Mouse (Mus musculus): ENCODE data around the gene Scimp. TPM values are rescaled to one million over a fixed set of nuclear protein-coding genes. Genes with fewer than 3 reads are reported as not detected.
"Not testable (repeated sequence)": the region's sequence is repeated elsewhere in the genome, so short reads cannot be mapped to it uniquely, and the experiment has no call there.

Scimp gene
- total RNA-seq, 2 experiments from 2014 or later: 1.2 to 1.3 TPM

- no peak for DNase-seq
These were observed 41.6 kb downstream of the Scimp start for GRCm38 (mm10) chr11:70770804-70771203.

- DNase-seq: peak; percentile 72 to 76
These were observed 46.5 kb downstream of the Scimp start for GRCm38 (mm10) chr11:70765776-70766445.

GRCm38 (mm10) chr11:70763936-70764808 is 48.2 kb downstream of the Scimp start, which contains the start of gene Zfp3:
Gene Zfp3, plus strand, starts transcription at chr11:70764209.
- DNase-seq: peak; percentile 88 to 91

GRCm38 (mm10) chr11:70763582-70763935 is 48.8 kb downstream of the Scimp start:
- no peak for DNase-seq

GRCm38 (mm10) chr11:70762641-70763040 is 49.7 kb downstream of the Scimp start:
- no peak for DNase-seq

- not testable (repeated sequence) for DNase-seq
These were observed 51.9 kb downstream of the Scimp start for GRCm38 (mm10) chr11:70760446-70760845.

GRCm38 (mm10) chr11:70755645-70756044 is 56.7 kb downstream of the Scimp start:
- DNase-seq: peak; percentile 87 to 91

GRCm38 (mm10) chr11:70754958-70755357 is 57.4 kb downstream of the Scimp start:
- DNase-seq: no peak

GRCm38 (mm10) chr11:70754476-70754875 is 57.9 kb downstream of the Scimp start:
- DNase-seq: no peak

- no peak for DNase-seq
These were observed 59.2 kb downstream of the Scimp start for GRCm38 (mm10) chr11:70753146-70753545.

- DNase-seq: no peak
These were observed 59.9 kb downstream of the Scimp start for GRCm38 (mm10) chr11:70752337-70753017.

- DNase-seq: no peak
These were observed 64.4 kb downstream of the Scimp start for GRCm38 (mm10) chr11:70747876-70748545.

GRCm38 (mm10) chr11:70745636-70746035 is 66.8 kb downstream of the Scimp start:
- no peak for DNase-seq

GRCm38 (mm10) chr11:70742581-70743459 is 69.6 kb downstream of the Scimp start:
- peak in 1 of 2 experiments; percentile 38 for DNase-seq

GRCm38 (mm10) chr11:70742117-70742516 is 70.3 kb downstream of the Scimp start:
- no peak for DNase-seq

- DNase-seq: no peak
These were observed 70.8 kb downstream of the Scimp start for GRCm38 (mm10) chr11:70741603-70742002.

Small RNA genes lying within 50 kb of the gene (microRNA-seq; reads per million reads assigned to microRNA genes)
- not detected for gene Gm22760

Other genes with a start within 250 kb of the Scimp start
- gene Mink1, start 249.7 kb downstream of the Scimp start, total RNA-seq (2021): 10 to 100 TPM; 39.2 to 42.6 TPM
- gene 4930544D05Rik, start 196.7 kb downstream of the Scimp start, total RNA-seq (2021): not detected
- gene Chrne, start 193.4 kb downstream of the Scimp start, total RNA-seq (2021): not detected
- gene Gp1ba, start 173.5 kb downstream of the Scimp start, total RNA-seq (2021): under 1 TPM in 1 of 2 experiments, not detected in 1; 0.13 TPM
- 10 to 100 TPM; 83.6 to 83.8 TPM for gene Rnf167, start 165.4 kb downstream of the Scimp start, total RNA-seq (2021)
- gene Slc25a11, start 165.1 kb downstream of the Scimp start, total RNA-seq (2021): 100 to 1,000 TPM; 127 to 165 TPM
- 100 to 1,000 TPM; 853 to 925 TPM for gene Pfn1, start 157.9 kb downstream of the Scimp start, total RNA-seq (2021)
- 10 to 100 TPM; 21.2 to 35.5 TPM for gene Eno3, start 155.4 kb downstream of the Scimp start, total RNA-seq (2021)
- gene Spag7, start 143.2 kb downstream of the Scimp start, total RNA-seq (2021): 10 to 100 TPM; 87.1 to 88.1 TPM
- gene Camta2, start 124.5 kb downstream of the Scimp start, total RNA-seq (2021): 10 to 100 TPM; 36.5 to 45.7 TPM
- gene Inca1, start 112.4 kb downstream of the Scimp start, total RNA-seq (2021): 10 to 100 TPM in 1 of 2 experiments, 1 to 10 TPM in 1; 9.5 to 12.2 TPM
- gene Kif1c, start 112.0 kb downstream of the Scimp start, total RNA-seq (2021): 100 to 1,000 TPM; 178 to 195 TPM
- 1 to 10 TPM; 8.4 to 9.4 TPM for gene Zfp3, start 48.4 kb downstream of the Scimp start, total RNA-seq (2021)
- gene Rabep1, start 32.2 kb upstream of the Scimp start, total RNA-seq (2021): 100 to 1,000 TPM; 144 to 170 TPM
- 10 to 100 TPM; 56.0 to 60.3 TPM for gene Nup88, start 157.4 kb upstream of the Scimp start, total RNA-seq (2021)
- gene Rpain, start 157.6 kb upstream of the Scimp start, total RNA-seq (2021): 10 to 100 TPM; 23.8 to 26.0 TPM
- 100 to 1,000 TPM; 231 to 240 TPM for gene C1qbp, start 170.4 kb upstream of the Scimp start, total RNA-seq (2021)
- 10 to 100 TPM; 28.4 to 31.4 TPM for gene Dhx33, start 191.9 kb upstream of the Scimp start, total RNA-seq (2021)
- gene Mis12, start 207.0 kb upstream of the Scimp start, total RNA-seq (2021): 10 to 100 TPM; 21.8 to 26.3 TPM
- gene Derl2, start 207.3 kb upstream of the Scimp start, total RNA-seq (2021): 10 to 100 TPM; 71.1 to 92.2 TPM
- 1 to 10 TPM; 7.3 to 7.4 TPM for gene 6330403K07Rik, start 220.9 kb upstream of the Scimp start, total RNA-seq (2021)

Measured in adrenal gland, postnatal 36 days (tissue).